Mouse (Mus musculus) urinary bladder, postnatal 14 days (tissue): Measurements from ENCODE around the gene Cnnm4.
"Not testable (repeated sequence)": the region's sequence is repeated elsewhere in the genome, so short reads cannot be mapped to it uniquely, and the experiment has no call there.

Source experiments
- DNase-seq: peaks from one replicate; pipeline ENCODE4 v3.0.0; 2021; ENCODE audit warnings: low spot score

Gene Cnnm4

DNA sequence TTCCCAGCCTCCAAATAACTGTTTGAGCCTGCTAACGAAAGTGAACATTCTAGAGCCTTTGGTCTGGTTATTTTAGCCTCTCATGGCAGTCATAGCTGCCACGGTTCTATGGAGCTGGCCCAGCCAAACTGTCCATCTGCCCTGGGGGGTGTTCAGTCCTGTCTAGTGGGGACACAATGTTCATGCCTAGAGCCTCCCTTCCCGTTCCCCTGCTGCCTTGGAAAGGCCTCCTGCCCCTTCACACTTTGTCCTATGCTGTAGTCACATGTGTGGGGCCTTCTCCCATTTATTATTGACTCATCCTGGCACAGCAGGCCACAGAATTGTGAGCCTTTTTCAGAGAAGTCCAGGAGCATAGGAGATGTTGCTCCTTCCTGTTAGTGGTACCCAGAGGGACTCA lies 46.8 kb downstream of the Cnnm4 start:
- DNase-seq: no peak

DNA sequence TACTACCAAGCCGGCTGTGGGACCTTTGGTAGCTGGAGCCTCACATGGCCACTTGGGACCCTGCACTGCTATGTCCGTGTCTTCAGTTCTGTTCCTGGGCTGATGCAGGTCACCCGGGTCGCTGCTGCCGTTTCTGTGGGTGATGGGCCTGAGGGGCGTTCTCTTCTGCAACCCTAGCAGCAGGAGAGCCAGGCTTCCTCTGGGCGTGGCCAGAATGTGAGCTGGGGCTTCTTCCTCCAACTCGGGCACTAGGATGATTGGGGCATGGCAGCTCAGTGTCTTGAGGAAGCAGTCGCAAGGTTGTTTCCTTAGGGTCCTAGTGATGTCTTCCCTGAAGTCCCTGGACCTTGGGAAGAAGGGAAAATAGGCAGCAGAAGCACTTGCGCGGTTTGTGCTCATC lies 48.2 kb downstream of the Cnnm4 start:
- no peak for DNase-seq

- no peak for DNase-seq
Measured at GRCm38 (mm10) chr1:36522210-36522609, 50.8 kb downstream of the Cnnm4 start.

DNA sequence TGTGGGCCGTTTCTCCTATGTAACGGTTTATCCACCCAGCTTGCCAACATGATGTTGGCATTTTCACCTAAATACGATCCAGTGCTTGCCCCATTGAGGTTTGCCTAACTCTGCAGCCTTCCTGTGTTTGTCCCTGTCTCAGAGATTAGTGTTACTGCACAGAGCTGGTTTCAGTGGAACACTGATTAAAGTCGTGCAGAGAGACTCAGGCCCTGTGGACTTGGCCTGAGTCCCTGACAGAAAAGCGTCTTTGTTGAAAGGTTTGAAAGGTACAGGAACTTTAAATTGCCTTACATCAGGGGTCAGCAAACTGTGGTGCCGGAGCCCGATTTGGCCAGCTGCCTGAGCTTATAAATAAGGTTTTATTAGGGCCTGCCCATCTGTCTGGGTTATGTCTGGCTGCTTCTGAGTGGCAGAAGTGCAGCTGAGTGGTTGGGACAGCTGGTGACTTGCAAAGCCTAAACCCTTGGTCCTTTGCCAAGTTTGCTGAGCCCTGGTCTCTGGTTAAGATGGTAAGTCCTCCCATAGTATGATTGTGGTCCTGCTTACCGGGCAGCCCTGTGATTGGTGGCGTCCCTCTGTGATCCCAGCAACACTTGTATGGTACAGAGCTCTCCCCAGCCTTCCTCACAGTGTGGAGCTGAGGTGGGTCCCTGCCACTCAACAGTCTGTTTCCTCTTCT lies 52.1 kb downstream of the Cnnm4 start:
- no peak for DNase-seq

DNA sequence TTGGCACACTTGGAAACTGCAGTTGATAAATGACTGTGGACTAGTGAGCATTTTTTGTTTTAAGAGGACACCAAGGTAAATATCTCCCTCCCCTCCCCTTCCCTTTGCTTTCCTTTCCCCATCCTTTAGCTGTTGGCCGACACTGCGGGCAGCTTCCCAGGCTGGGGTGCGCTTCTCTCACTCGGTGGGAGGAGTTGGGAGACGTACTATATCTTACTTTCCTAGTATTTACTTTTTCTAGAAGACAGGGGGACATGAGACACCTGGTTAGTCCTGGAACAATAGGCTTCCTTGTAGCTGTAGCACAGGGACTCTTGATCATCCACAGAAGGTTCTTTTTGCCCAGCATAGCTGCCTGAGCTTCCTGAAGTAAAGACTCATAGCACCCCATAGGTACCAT lies 52.6 kb downstream of the Cnnm4 start:
- no peak for DNase-seq

GRCm38 (mm10) chr1:36525774-36526173 lies 54.4 kb downstream of the Cnnm4 start:
- DNase-seq: no peak

- DNase-seq: no peak
Measured at GRCm38 (mm10) chr1:36526903-36527302, 55.5 kb downstream of the Cnnm4 start.

DNA sequence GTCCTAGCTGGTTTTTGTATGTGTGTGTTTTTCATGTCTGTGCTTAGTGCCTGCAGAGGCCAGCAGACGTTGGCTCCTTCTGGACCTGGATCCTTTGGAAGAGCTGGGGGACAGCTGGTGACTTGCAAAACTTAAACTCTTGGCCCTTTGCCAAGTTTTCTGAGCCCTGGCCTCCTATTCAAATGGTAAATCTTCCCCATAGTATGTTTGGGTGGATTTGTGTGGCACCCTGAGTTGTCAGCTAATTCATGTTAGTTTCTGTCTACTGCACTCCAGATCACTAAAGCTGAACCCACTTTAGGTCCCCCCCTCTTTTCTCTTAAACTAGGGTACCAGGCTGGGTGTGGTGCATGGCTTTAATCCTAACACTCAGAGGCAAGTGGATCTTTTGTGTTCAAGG lies 56.9 kb downstream of the Cnnm4 start:
- DNase-seq: no peak

- DNase-seq: no peak
Measured at GRCm38 (mm10) chr1:36529274-36529673, 57.9 kb downstream of the Cnnm4 start.

- no peak for DNase-seq
Measured at GRCm38 (mm10) chr1:36529875-36530274, 58.5 kb downstream of the Cnnm4 start.

GRCm38 (mm10) chr1:36530485-36530884 lies 59.1 kb downstream of the Cnnm4 start:
- no peak for DNase-seq

DNA sequence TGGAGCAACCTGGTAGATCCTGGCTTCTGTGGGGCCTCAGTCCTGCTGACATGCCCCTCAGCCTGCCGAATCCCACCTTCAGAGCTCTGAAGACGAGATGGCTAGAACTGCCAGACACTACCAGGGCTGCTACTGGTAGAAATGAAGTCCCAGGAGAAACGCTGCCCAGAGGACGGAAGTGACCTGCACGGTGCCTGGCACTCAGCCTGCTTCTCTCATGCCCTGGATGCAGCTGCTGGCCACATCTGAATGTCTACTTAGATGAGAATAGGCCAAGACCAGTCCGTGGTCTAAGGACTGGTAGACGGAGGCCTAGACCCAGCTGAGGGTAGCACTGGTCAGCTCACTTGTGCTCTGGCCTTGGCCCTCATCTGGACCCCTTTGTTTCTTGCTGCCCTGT lies 59.5 kb downstream of the Cnnm4 start:
- no peak for DNase-seq

DNA sequence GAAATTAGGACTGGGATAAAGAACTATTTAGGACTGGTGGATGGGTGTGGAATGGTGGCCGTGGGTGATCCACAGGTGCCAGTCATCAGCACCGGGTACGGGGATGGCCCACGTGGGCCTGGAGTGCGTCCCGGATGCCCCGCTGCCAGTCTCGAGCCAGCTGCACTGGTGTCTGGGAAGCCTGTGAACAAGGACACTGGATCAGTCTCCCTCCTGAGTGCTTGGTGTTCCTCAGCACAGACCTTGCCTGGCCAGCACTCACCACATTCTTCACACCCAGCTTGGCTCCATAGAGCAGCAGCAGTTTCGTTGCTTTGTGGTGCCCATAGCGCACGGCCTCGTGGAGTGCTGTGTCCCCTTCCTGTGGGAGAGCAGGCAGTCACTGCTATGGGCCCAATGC lies 60.0 kb downstream of the Cnnm4 start:
- DNase-seq: no peak

DNA sequence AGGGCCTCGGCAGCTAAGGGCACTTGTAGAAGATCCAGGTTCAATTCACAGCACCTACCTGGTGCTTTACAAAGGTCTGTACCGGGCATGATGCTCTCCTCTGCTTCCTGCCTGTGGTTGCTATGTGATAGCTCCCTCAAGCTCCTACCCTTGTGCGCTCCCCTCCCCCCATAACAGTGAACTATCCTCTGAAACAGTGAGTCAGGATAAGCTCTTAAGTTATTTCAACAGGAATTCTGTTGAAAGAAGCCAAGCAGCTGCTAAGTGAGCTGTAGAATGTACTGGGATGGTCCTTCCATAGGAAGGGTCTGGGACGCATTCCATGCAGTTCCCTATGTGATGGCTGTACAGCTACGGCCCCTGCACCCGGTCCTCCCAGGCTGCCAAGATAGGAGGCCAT lies 62.1 kb downstream of the Cnnm4 start:
- DNase-seq: no peak

DNA sequence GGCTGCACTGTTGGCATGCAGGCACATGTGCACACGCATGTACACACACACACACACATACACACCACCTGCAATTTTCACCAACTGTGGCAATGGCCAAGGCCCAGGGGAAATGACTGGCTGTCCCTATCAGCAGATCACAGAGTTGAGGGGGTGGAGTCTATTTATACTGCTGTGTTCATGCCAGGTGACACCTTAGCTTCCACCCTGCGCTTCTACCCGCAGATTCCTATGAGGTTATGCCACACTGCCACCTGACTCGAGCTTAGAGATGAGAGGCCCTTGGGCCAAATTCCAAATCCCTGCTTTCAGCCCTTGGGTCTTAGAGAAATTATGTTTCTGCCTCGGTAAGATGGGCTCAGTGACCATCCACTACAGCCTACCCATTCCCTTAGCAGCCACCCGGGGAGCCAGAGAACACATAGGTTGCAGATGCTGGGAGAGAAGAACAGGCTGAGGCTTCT lies 63.2 kb downstream of the Cnnm4 start:
- DNase-seq: peak; percentile 43

DNA sequence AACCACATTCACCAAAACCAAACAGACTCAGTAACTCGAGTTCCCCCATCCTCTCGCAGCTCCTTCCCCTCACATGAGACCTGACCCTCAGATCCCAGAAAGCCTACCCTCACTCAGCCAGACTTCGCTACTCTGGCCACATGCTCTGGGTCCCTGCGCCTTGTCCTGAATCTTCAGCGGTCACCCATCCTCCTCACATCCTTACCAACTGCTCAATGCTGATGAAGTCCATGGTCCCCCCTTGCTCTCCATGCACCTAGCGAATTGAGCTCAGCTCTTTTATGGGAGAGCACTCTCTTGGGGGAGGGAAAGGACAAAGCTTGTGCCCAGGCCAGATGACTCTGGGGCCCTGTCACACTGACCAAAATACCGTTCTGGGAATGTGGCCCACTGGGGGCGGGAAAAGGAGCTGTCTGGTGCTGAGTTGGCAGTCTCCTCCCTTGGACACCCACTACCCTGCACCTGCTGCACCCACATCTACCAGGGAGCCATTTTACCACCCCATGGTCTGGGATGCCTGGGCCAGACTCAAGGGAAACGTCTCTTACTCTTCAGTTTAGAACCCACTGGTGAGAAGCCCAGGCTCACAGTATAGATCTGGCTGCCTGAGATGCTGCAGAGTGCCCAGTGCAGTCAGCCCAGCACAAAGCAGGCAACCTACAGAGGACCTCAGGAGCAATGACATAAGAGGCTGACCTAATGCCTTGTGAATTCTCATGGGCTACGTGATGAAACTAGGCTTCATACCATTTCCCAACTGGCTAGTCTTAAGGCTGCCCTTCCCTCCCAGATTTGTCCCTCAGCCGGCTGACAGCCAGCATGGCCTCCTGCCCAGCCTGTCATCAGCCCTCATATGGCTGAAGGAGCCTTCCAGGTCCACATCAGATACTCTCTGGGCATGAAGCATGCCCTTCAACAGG lies 64.3 kb downstream of the Cnnm4 start:
- no peak for DNase-seq

DNA sequence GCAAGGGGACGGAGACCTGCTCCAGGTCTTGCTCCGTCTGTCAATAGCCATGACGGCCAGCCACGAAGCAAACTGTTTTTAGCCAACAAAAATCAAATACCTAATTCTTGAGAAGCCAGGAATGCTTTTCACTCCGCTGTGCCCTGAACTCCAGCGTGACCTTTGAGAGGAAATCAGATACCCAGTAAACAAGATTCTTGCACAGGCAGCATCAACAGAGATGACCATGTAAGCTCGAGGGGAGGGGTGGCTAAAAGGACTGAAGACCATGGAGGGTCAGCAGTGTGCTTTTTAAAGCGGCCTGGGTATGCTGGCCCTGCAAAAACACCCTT lies 64.9 kb downstream of the Cnnm4 start:
- DNase-seq: no peak

DNA sequence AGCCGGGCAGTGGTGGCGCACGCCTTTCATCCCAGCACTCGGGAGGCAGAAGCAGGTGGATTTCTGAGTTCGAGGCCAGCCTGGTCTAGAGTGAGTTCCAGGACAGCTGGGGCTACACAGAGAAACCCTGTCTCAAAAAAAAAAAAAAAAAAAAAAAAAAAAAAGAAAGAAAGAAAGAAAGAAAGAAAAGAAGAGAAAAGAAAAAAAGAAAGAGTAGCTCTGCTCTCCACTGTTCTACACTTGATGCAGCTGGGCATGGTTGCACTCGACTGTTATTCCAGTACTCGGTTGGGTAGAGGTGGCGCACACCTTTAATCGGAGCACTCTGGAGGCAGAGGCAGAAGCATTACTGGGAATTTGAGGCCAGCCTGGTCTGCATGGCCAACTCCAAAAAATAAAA lies 65.4 kb downstream of the Cnnm4 start, which contains the start of gene Ankrd23:
Gene Ankrd23, minus strand, starts transcription at position 101 of the 400 bp plus-strand sequence.
- DNase-seq: not testable (repeated sequence)

DNA sequence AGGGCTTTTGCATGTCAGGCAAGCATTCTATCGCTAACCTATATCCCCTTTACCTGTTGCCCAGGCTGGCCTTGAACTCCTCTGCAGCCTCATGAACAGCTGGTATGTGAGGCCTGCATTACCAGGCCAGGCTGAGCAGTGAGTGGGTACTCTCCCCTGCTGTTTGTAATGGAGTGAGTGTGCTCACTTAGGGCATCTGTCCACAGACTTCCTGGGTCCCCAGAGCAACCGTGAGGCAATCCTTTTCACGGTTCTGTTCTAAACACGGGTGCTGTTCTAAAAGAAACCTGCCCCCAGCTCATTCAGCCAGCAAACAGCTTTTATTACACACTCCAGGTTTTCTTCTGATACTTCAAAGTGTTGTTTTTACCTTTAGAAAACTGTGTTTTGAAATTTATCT lies 67.3 kb downstream of the Cnnm4 start:
- DNase-seq: no peak

- DNase-seq: no peak
Measured at GRCm38 (mm10) chr1:36539186-36539585, 67.8 kb downstream of the Cnnm4 start, which contains the start of gene Gm42417. TSS of gene Gm42417 (minus strand) at chr1:36539429.

- no peak for DNase-seq
Measured at GRCm38 (mm10) chr1:36540132-36540531, 68.7 kb downstream of the Cnnm4 start.

DNA sequence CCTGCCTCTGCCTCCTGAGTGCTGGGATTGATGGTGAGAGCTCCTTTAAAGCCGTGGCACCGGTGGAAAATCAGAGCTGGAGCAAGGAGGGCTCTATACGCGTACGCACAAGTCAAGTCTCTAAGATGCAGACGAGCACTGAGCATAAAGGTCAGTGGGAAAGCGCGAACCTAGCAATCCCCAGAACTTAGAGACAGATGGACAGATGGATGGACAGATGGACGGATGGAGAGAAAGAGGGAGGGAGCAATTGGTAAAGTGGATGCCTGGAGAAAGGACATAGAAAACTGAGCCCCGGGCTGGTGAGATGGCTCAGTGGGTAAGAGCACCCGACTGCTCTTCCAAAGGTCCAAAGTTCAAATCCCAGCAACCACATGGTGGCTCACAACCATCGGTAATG lies 69.4 kb downstream of the Cnnm4 start:
- no peak for DNase-seq

GRCm38 (mm10) chr1:36541844-36542243 lies 70.4 kb downstream of the Cnnm4 start:
- no peak for DNase-seq
